In the genomic region with DNA sequence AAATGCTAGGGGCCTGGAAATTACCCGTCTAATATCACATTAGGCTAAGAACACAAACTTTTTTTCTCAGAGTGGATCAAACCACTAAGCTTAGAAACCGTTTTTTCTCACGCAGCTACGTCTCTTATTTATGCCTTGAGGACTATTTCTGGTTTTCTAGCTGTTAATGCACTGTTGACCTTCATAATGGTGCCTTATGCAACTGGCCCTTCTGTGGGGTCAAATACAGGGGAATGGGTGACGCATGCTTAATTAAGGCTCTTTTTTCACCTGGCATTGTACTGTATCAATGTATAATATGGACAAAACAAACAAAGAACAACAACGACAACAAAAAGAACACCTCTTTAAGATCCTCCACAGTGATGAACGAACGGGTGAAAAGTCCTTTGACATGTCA, we compare ENCODE assay signal across 25 mouse cellular contexts. TPM values are rescaled to one million over a fixed set of nuclear protein-coding genes. Genes with fewer than 3 reads are reported as not detected.
A peak's percentile ranks its signal among the peaks of the same experiment; 100 is the strongest.
DNase-seq lines count a peak whose midpoint lies in the region; ATAC-seq and TF ChIP-seq lines count a peak whose summit lies in the region.
"Had no signal": no experiment of that assay in that cellular context is flagged by ENCODE, and none has a peak within 500 bp of the region (broad histone marks: within the 10 kb centered on the region; RNA-seq: fewer than 3 reads in every experiment).

No protein-coding gene starts in this region.

- TF ChIP-seq CTCF in embryonic fibroblast, embryonic 13.5 days (IDR thresholded peaks at IDR 0.05; ENCODE audit: borderline replicate concordance, insufficient read depth, low read length) = no peak

- ATAC-seq in heart, embryonic 16.5 days (replicated peaks; ENCODE audit: extremely low read depth, insufficient read depth, low FRiP score) = no peak
- ATAC-seq in heart, embryonic 12.5 days (ENCODE audit: insufficient number of reproducible peaks, low FRiP score) = no peak
- ATAC-seq: forebrain, embryonic 14.5 days; hindbrain, embryonic 16.5 days; Patski had no signal

- WGBS in heart, embryonic 16.5 days = 76% methylated on average over 8 of the region's 8 CpGs
- WGBS in heart, embryonic 12.5 days = 78% methylated on average over 8 of the region's 8 CpGs

- H3K36me3 ChIP-seq in heart, embryonic 16.5 days (ENCODE audit: control insufficient read depth, insufficient read depth) = peaks cover 42% of the 10 kb centered on the region
- peaks cover 46% of the 10 kb centered on the region for H3K36me3 ChIP-seq in heart, embryonic 12.5 days

- H3K4me2 ChIP-seq in heart, embryonic 16.5 days (ENCODE audit: low read depth, low read length) = no peak overlapping the region
- no peak overlapping the region for H3K4me2 ChIP-seq in heart, embryonic 12.5 days
- H3K4me2 ChIP-seq: limb, embryonic 15.5 days; liver, embryonic 13.5 days; midbrain, embryonic 12.5 days had no signal

- no peaks in the 10 kb centered on the region for H3K9me3 ChIP-seq in heart, embryonic 16.5 days (replicated peaks; ENCODE audit: control insufficient read depth, low read length)
- H3K9me3 ChIP-seq in heart, embryonic 12.5 days (replicated peaks) = no peaks in the 10 kb centered on the region
- H3K9me3 ChIP-seq: hindbrain, embryonic 10.5 days; limb, embryonic 10.5 days; limb, embryonic 15.5 days; liver, embryonic 13.5 days; midbrain, embryonic 12.5 days had no signal

- H3K27me3 ChIP-seq in heart, embryonic 16.5 days (ENCODE audit: control insufficient read depth, insufficient read depth, low read length) = no peaks in the 10 kb centered on the region
- no peaks in the 10 kb centered on the region for H3K27me3 ChIP-seq in heart, embryonic 12.5 days (replicated peaks)
- H3K27me3 ChIP-seq: limb, embryonic 15.5 days; liver, embryonic 13.5 days; midbrain, embryonic 12.5 days; Patski had no signal

- TF ChIP-seq POLR2A in embryonic fibroblast, embryonic 13.5 days (IDR thresholded peaks at IDR 0.05; ENCODE audit: low read depth, low read length) = no peak

- H3K9ac ChIP-seq in heart, embryonic 16.5 days (ENCODE audit: low read length) = no peak overlapping the region
- no peak overlapping the region for H3K9ac ChIP-seq in heart, embryonic 12.5 days
- H3K9ac ChIP-seq: limb, embryonic 15.5 days; liver, embryonic 13.5 days; midbrain, embryonic 12.5 days had no signal

- no peak overlapping the region for H3K4me3 ChIP-seq in heart, embryonic 16.5 days (ENCODE audit: low read length)
- no peak overlapping the region for H3K4me3 ChIP-seq in heart, embryonic 12.5 days
- H3K4me3 ChIP-seq in embryonic fibroblast, embryonic 13.5 days (ENCODE audit: insufficient read depth, low read length) = no peak overlapping the region
- H3K4me3 ChIP-seq: hindbrain, embryonic 10.5 days; limb, embryonic 10.5 days; limb, embryonic 15.5 days; liver, embryonic 13.5 days; midbrain, embryonic 12.5 days had no signal

- H3K4me1 ChIP-seq in heart, embryonic 16.5 days (ENCODE audit: control insufficient read depth, insufficient read depth, low read length) = peaks cover 36% of the 10 kb centered on the region
- H3K4me1 ChIP-seq in heart, embryonic 12.5 days (replicated peaks) = peaks cover 51% of the 10 kb centered on the region
- H3K4me1 ChIP-seq in embryonic fibroblast, embryonic 13.5 days (ENCODE audit: control insufficient read depth, insufficient read depth, low read length) = peaks cover 23% of the 10 kb centered on the region

- DNase-seq in 3T3-L1 (ENCODE audit: low read depth, low spot score) = peak; percentile 48
- DNase-seq in B cell, adult 2 months = peak; percentile 20 to 23
- DNase-seq in cerebellum, postnatal 36 days = no peak
- DNase-seq in thymus, adult 18-20 months = no peak
- DNase-seq: adrenal gland, postnatal 14 days; cerebellum, adult 2 months; cerebellum, postnatal 14 days; gastrocnemius, postnatal 36 days; heart, postnatal 10 days; kidney, adult 18-20 months; kidney, postnatal 4 days; liver, embryonic 13.5 days; lung, adult 18-20 months; lung, postnatal 10 days; thymus, postnatal 25 days had no signal

- H3K27ac ChIP-seq in heart, embryonic 16.5 days (ENCODE audit: low read length) = 0 out of 2 replicates have a peak overlapping the region, but pooled peaks have one; percentile 32
- H3K27ac ChIP-seq in heart, embryonic 12.5 days (ENCODE audit: poor library complexity, severe bottlenecking) = no peak overlapping the region
- peak overlapping the region; percentile 74 for H3K27ac ChIP-seq in embryonic fibroblast, embryonic 13.5 days (ENCODE audit: insufficient read depth, low read length)
- H3K27ac ChIP-seq: hindbrain, embryonic 10.5 days; limb, embryonic 10.5 days; limb, embryonic 15.5 days; liver, embryonic 13.5 days; midbrain, embryonic 12.5 days had no signal

RNA-seq across cellular contexts. Expression of a gene that starts 7.1 kb away (rescaled TPM):
- 77.1 and 87.5 TPM in 2 replicates for polyA plus RNA-seq in heart, embryonic 16.5 days (2015; fragmentation: Nextera tagmentation; extraction: Ambion mirVana)
- 69.6 and 74.5 TPM in 2 replicates for polyA plus RNA-seq in heart, embryonic 12.5 days (2016; fragmentation: Nextera tagmentation; extraction: Ambion mirVana)
- polyA plus RNA-seq in embryonic fibroblast, embryonic 13.5 days (2011; ENCODE audit: insufficient read length, low read depth, missing spikeins) = 105 and 134 TPM in 2 replicates

Comparison
In these comparisons a context has a peak if more than half of its experiments do, and no peak if none do; other contexts are left out.
1. DNase-seq: peak in 3T3-L1 (single experiment) and B cell, adult 2 months (2 of 2); none in cerebellum, postnatal 36 days (0 of 2) and thymus, adult 18-20 months (0 of 2).